Mouse (Mus musculus) testis, postnatal 10 days (tissue): ENCODE measurements around the gene Nrxn2.

Source experiments
- DNase-seq: peaks from one replicate; pipeline ENCODE4 v3.0.0; 2021; ENCODE audit warnings: low spot score

The Nrxn2 gene

GRCm38 (mm10) chr19:6452672-6453310 is 34.3 kb downstream of the Nrxn2 start:
- DNase-seq, result no peak

- DNase-seq, result no peak
Observed at GRCm38 (mm10) chr19:6453349-6453748, 34.8 kb downstream of the Nrxn2 start.

- DNase-seq, result no peak
Observed at GRCm38 (mm10) chr19:6454041-6454720, 35.6 kb downstream of the Nrxn2 start.

GRCm38 (mm10) chr19:6459504-6459903 is 41.0 kb downstream of the Nrxn2 start:
- no peak for DNase-seq

- DNase-seq, result no peak
Observed at GRCm38 (mm10) chr19:6462841-6463240, 44.3 kb downstream of the Nrxn2 start.

- no peak for DNase-seq
Observed at GRCm38 (mm10) chr19:6464306-6465071, 46.0 kb downstream of the Nrxn2 start.

- no peak for DNase-seq
Observed at GRCm38 (mm10) chr19:6465090-6465489, 46.6 kb downstream of the Nrxn2 start.

- no peak for DNase-seq
Observed at GRCm38 (mm10) chr19:6466945-6467344, 48.4 kb downstream of the Nrxn2 start.

- no peak for DNase-seq
Observed at GRCm38 (mm10) chr19:6467374-6467979, 48.9 kb downstream of the Nrxn2 start.

- DNase-seq, result no peak
Observed at GRCm38 (mm10) chr19:6471630-6472029, 53.1 kb downstream of the Nrxn2 start.

GRCm38 (mm10) chr19:6472821-6473220 is 54.3 kb downstream of the Nrxn2 start:
- no peak for DNase-seq

- DNase-seq, result no peak
Observed at GRCm38 (mm10) chr19:6474706-6475105, 56.2 kb downstream of the Nrxn2 start.

- DNase-seq, result no peak
Observed at GRCm38 (mm10) chr19:6475129-6475528, 56.6 kb downstream of the Nrxn2 start.

- no peak for DNase-seq
Observed at GRCm38 (mm10) chr19:6477007-6477406, 58.5 kb downstream of the Nrxn2 start.

GRCm38 (mm10) chr19:6478566-6478965 is 60.0 kb downstream of the Nrxn2 start:
- no peak for DNase-seq

GRCm38 (mm10) chr19:6482886-6483285 is 64.4 kb downstream of the Nrxn2 start:
- DNase-seq, result no peak

- DNase-seq, result no peak
Observed at GRCm38 (mm10) chr19:6485059-6485630, 66.6 kb downstream of the Nrxn2 start.

- peak; percentile 96 for DNase-seq
Observed at GRCm38 (mm10) chr19:6489030-6489429, 70.5 kb downstream of the Nrxn2 start.

- DNase-seq, result no peak
Observed at GRCm38 (mm10) chr19:6491538-6491937, 73.0 kb downstream of the Nrxn2 start.

- DNase-seq, result peak; percentile 77
Observed at GRCm38 (mm10) chr19:6492124-6492523, 73.6 kb downstream of the Nrxn2 start.

- no peak for DNase-seq
Observed at GRCm38 (mm10) chr19:6493219-6493618, 74.7 kb downstream of the Nrxn2 start.

GRCm38 (mm10) chr19:6494032-6494431 is 75.5 kb downstream of the Nrxn2 start:
- DNase-seq, result no peak
